Mouse (Mus musculus): ENCODE measurements around the gene Utp20.

GRCm38 (mm10) chr10:88827596-88827995 lies 992 bp upstream of the Utp20 start:
- TF ChIP-seq CTCF (IDR thresholded peaks at IDR 0.05) = no peak
- no peak for TF ChIP-seq EP300 (IDR thresholded peaks at IDR 0.05)

Measured in lung, postnatal 0 days (tissue).